Mouse (Mus musculus): ENCODE measurements around the gene Oprm1.

Oprm1 gene

GRCm38 (mm10) chr10:7049901-7050300 is 291.6 kb downstream of the Oprm1 start:
- no peak for DNase-seq

- DNase-seq, result no peak
Observed at GRCm38 (mm10) chr10:7052315-7053017, 294.2 kb downstream of the Oprm1 start, which contains the start of gene Ipcef1. Gene Ipcef1, minus strand, starts transcription at chr10:7052478.

- DNase-seq, result no peak
Observed at GRCm38 (mm10) chr10:7054560-7055205, 296.4 kb downstream of the Oprm1 start.

- no peak for DNase-seq
Observed at GRCm38 (mm10) chr10:7057546-7057945, 299.2 kb downstream of the Oprm1 start.

- no peak for DNase-seq
Observed at GRCm38 (mm10) chr10:7060326-7060725, 302.0 kb downstream of the Oprm1 start.

GRCm38 (mm10) chr10:7062993-7063392 is 304.7 kb downstream of the Oprm1 start:
- DNase-seq, result no peak

- no peak for DNase-seq
Observed at GRCm38 (mm10) chr10:7063752-7064457, 305.6 kb downstream of the Oprm1 start.

- DNase-seq, result peak; percentile 26
Observed at GRCm38 (mm10) chr10:7068608-7069007, 310.3 kb downstream of the Oprm1 start.

GRCm38 (mm10) chr10:7069090-7069489 is 310.8 kb downstream of the Oprm1 start:
- no peak for DNase-seq

GRCm38 (mm10) chr10:7070100-7070835 is 312.0 kb downstream of the Oprm1 start:
- peak; percentile 34 for DNase-seq

GRCm38 (mm10) chr10:7070924-7071323 is 312.6 kb downstream of the Oprm1 start:
- DNase-seq, result no peak

GRCm38 (mm10) chr10:7074231-7074630 is 315.9 kb downstream of the Oprm1 start:
- no peak for DNase-seq

GRCm38 (mm10) chr10:7075661-7076060 is 317.4 kb downstream of the Oprm1 start:
- no peak for DNase-seq

- peak; percentile 53 for DNase-seq
Observed at GRCm38 (mm10) chr10:7076201-7076600, 317.9 kb downstream of the Oprm1 start.

GRCm38 (mm10) chr10:7076662-7077211 is 318.4 kb downstream of the Oprm1 start:
- no peak for DNase-seq

GRCm38 (mm10) chr10:7077389-7077808 is 319.1 kb downstream of the Oprm1 start:
- no peak for DNase-seq

GRCm38 (mm10) chr10:7077971-7078370 is 319.7 kb downstream of the Oprm1 start:
- DNase-seq, result no peak
